In the genomic region with DNA sequence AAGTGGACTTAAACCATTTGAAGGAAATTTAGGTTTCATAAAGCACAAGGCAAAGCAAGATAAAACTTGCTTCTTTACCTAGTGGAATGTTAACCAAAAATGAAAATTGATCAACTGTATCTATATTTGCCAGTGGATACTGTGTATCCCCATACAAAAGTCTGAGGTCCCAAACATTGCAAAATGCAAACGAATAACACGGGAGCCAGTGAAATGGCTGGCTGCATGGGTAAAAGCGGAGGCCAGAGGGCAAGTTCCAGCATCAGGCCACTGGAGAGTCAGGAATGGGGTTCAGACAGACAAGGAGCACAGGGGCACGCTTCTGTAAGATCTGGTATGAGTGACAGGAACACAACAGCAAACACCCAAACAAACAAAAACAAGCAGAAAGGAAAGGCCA, we compare ENCODE assay signal across 1 mouse cellular context.
TF ChIP-seq lines count a peak whose summit lies in the region.

No protein-coding gene starts in this region.

TF ChIP-seq in MEL, 35 proteins besides CTCF, POLR2A, EP300 and RAD21 (continued from another document):
- TF ChIP-seq TBP (IDR thresholded peaks at IDR 0.05; ENCODE audit: low read depth, low read length), result no peak
- TF ChIP-seq POLR2AphosphoS5 (IDR thresholded peaks at IDR 0.05; ENCODE audit: borderline replicate concordance, low read depth, low read length), result no peak
- TF ChIP-seq ZNF384 (IDR thresholded peaks at IDR 0.05; ENCODE audit: low read depth, low read length), result no peak
